Mouse (Mus musculus): ENCODE measurements around the gene Large1. TPM values are rescaled to one million over a fixed set of nuclear protein-coding genes. Genes with fewer than 3 reads are reported as not detected.

Large1 gene
- polyA plus RNA-seq, 1 experiment from 2014 or later, result 16.8 TPM

GRCm38 (mm10) chr8:72817655-72818349 lies 535.5 kb downstream of the Large1 start:
- H3K9ac ChIP-seq (replicated peaks), result no peak overlapping the region
- no peaks in the 10 kb centered on the region for H3K9me3 ChIP-seq
- WGBS, result 79% methylated on average over 5 of the region's 5 CpGs
- H3K27me3 ChIP-seq, result no peaks in the 10 kb centered on the region
- H3K4me3 ChIP-seq, result no peak overlapping the region
- ATAC-seq (replicated peaks), result no peak
- peaks cover 22% of the 10 kb centered on the region for H3K36me3 ChIP-seq
- H3K4me2 ChIP-seq (replicated peaks), result no peak overlapping the region
- no peak overlapping the region for H3K27ac ChIP-seq (replicated peaks)
- no peaks in the 10 kb centered on the region for H3K4me1 ChIP-seq

DNA sequence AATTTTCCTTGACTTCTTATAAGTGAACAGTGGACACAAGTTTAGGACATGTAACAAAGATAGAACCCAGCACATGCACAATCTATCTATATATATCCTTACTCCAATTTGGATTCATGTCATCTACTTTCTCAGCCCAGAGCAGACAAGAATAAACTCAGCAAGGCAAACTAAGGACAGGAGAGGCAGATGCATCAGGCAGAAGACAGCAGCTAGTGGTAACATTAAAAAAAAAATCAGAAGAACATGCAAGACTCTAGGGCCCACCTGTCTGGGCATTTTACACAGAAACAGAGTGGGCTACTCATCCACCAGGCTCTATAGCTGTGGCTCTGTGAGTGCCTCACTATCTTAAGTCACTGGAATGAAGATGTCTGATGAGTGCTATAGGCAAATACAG lies 536.7 kb downstream of the Large1 start:
- Histone ChIP-seq H3K9ac (replicated peaks) (no peak overlapping the region), H3K36me3 (peaks cover 15% of the 10 kb centered on the region), H3K27me3 (no peaks in the 10 kb centered on the region), H3K9me3 (no peaks in the 10 kb centered on the region), H3K4me1 (no peaks in the 10 kb centered on the region), H3K4me2 (replicated peaks) (no peak overlapping the region), H3K4me3 (no peak overlapping the region), H3K27ac (replicated peaks) (no peak overlapping the region)
- no peak for ATAC-seq (replicated peaks)

DNA sequence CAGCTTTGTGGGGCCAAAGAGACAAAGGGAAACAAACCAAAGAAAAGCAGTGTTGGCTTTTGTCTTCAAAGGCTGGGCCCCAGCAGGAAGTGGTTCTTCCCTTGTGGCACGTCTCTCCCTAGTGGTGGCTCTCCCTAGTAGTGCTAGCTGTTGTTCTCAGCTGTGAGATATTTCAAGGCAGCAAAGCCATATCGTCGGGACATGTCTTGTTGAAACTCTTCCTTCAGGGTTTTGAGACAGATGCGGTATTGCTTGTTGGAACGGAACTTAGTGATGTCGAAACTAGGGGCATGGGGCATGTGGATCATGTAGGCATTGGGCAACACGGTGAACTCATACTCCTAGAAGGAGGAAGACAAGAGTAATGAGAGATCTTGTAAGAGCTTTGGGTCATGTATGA lies 537.7 kb downstream of the Large1 start:
- Histone ChIP-seq H3K9me3 (no peaks in the 10 kb centered on the region), H3K4me2 (replicated peaks) (no peak overlapping the region), H3K4me3 (no peak overlapping the region), H3K27ac (replicated peaks) (no peak overlapping the region), H3K4me1 (no peaks in the 10 kb centered on the region), H3K9ac (replicated peaks) (no peak overlapping the region), H3K27me3 (no peaks in the 10 kb centered on the region), H3K36me3 (peaks cover 15% of the 10 kb centered on the region)
- WGBS, result 92% methylated on average over 7 of the region's 7 CpGs
- ATAC-seq (replicated peaks), result no peak

DNA sequence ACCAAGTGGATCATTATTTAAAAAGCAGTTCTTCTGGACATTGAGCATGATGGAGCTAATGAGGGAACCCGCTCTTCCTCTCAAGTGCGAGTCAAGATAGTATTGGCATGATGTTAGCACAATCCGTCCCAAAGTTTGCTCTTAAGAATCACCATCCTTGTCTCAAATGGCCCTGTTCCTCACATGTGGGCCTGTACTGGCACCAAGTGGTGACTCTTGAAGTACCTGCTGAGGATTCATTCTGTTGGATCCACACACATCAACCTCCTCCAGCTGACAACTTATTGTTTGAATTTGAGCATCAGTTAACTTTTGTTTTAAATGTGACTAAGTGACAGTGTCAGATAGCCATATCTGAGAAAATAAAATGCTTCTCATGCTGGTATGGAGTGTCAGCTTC lies 540.6 kb downstream of the Large1 start:
- no peak overlapping the region for H3K27ac ChIP-seq (replicated peaks)
- H3K27me3 ChIP-seq, result no peaks in the 10 kb centered on the region
- no peak for ATAC-seq (replicated peaks)
- H3K9ac ChIP-seq (replicated peaks), result no peak overlapping the region
- H3K4me3 ChIP-seq, result no peak overlapping the region
- no peaks in the 10 kb centered on the region for H3K9me3 ChIP-seq
- H3K4me2 ChIP-seq (replicated peaks), result no peak overlapping the region
- no peaks in the 10 kb centered on the region for H3K4me1 ChIP-seq
- 88% methylated on average over 3 of the region's 3 CpGs for WGBS
- H3K36me3 ChIP-seq, result peaks cover 15% of the 10 kb centered on the region

- H3K4me3 ChIP-seq, result no peak overlapping the region
- no peak overlapping the region for H3K27ac ChIP-seq (replicated peaks)
- H3K9ac ChIP-seq (replicated peaks), result no peak overlapping the region
- no peak overlapping the region for H3K4me2 ChIP-seq (replicated peaks)
- no peaks in the 10 kb centered on the region for H3K36me3 ChIP-seq
- no peaks in the 10 kb centered on the region for H3K27me3 ChIP-seq
- no peaks in the 10 kb centered on the region for H3K9me3 ChIP-seq
- no peak for ATAC-seq (replicated peaks)
- WGBS, result 88% methylated on average over 2 of the region's 2 CpGs
- H3K4me1 ChIP-seq, result no peaks in the 10 kb centered on the region
Measured at GRCm38 (mm10) chr8:72801583-72801982, 551.8 kb downstream of the Large1 start.

GRCm38 (mm10) chr8:72780644-72781043 lies 572.7 kb downstream of the Large1 start:
- Histone ChIP-seq H3K4me2 (replicated peaks) (no peak overlapping the region), H3K27me3 (no peaks in the 10 kb centered on the region), H3K4me3 (no peak overlapping the region), H3K27ac (replicated peaks) (no peak overlapping the region), H3K36me3 (no peaks in the 10 kb centered on the region), H3K4me1 (no peaks in the 10 kb centered on the region), H3K9me3 (no peaks in the 10 kb centered on the region), H3K9ac (replicated peaks) (no peak overlapping the region)
- WGBS, result 97% methylated on average over 4 of the region's 4 CpGs
- no peak for ATAC-seq (replicated peaks)

DNA sequence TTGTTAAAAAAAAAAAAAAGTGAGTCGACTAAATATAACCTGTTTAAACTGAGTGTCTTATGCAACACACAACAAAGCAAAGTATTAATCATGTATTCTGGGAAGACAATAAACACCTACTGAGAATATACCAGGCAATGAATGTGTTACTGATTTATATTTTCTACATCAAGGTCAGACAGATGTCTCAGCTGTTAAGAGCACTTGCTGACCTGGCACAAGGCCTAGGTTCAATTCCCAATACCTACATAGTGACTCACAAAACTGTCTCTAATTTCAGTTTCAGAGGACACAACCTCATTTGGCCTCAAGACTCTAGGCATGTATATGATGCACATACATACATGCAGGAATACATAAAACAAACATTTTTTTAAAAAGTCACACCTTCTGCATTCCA lies 575.5 kb downstream of the Large1 start:
- H3K4me2 ChIP-seq (replicated peaks), result no peak overlapping the region
- H3K36me3 ChIP-seq, result no peaks in the 10 kb centered on the region
- H3K4me1 ChIP-seq, result no peaks in the 10 kb centered on the region
- no peaks in the 10 kb centered on the region for H3K27me3 ChIP-seq
- no peak overlapping the region for H3K4me3 ChIP-seq
- no peak for ATAC-seq (replicated peaks)
- H3K27ac ChIP-seq (replicated peaks), result no peak overlapping the region
- H3K9ac ChIP-seq (replicated peaks), result no peak overlapping the region
- 97% methylated on average over 1 of the region's 1 CpGs for WGBS
- no peaks in the 10 kb centered on the region for H3K9me3 ChIP-seq

DNA sequence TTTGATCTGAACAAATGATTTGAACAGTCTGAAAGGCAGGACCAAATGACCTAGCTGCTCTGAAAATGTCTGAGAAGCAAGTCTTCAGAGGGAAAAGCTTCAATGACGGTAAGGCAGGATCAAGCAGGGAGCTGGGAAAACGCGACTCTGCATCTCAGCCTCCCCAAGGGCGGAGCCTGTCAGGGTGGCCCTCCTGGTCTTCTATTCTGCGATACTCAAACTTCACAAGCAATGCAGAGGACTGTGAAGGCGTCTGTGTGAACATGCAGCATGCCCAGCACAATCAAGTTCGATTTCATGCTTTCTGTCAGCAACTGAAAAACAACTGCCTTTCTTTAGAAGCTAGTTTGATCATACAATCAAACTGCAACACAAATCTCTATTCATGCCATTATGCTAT lies 586.6 kb downstream of the Large1 start:
- H3K9me3 ChIP-seq, result no peaks in the 10 kb centered on the region
- ATAC-seq (replicated peaks), result no peak
- H3K4me2 ChIP-seq (replicated peaks), result no peak overlapping the region
- 33% methylated on average over 7 of the region's 7 CpGs for WGBS
- H3K4me3 ChIP-seq, result no peak overlapping the region
- H3K36me3 ChIP-seq, result no peaks in the 10 kb centered on the region
- H3K27me3 ChIP-seq, result no peaks in the 10 kb centered on the region
- no peak overlapping the region for H3K27ac ChIP-seq (replicated peaks)
- H3K9ac ChIP-seq (replicated peaks), result no peak overlapping the region
- H3K4me1 ChIP-seq, result no peaks in the 10 kb centered on the region

GRCm38 (mm10) chr8:72765696-72766095 lies 587.6 kb downstream of the Large1 start:
- Histone ChIP-seq H3K4me2 (replicated peaks) (no peak overlapping the region), H3K27me3 (no peaks in the 10 kb centered on the region), H3K27ac (replicated peaks) (no peak overlapping the region), H3K9me3 (no peaks in the 10 kb centered on the region), H3K4me1 (no peaks in the 10 kb centered on the region), H3K4me3 (no peak overlapping the region), H3K36me3 (no peaks in the 10 kb centered on the region), H3K9ac (replicated peaks) (no peak overlapping the region)
- no peak for ATAC-seq (replicated peaks)
- 68% methylated on average over 4 of the region's 4 CpGs for WGBS

Small RNAs within 50 kb of the gene (microRNA-seq; reads per million reads assigned to microRNA genes)
- not detected for gene Mir28b
